Mouse (Mus musculus) heart, postnatal 10 days (tissue): ENCODE results near the gene Hrasls5. TPM values are rescaled to one million over a fixed set of nuclear protein-coding genes. Genes with fewer than 3 reads are reported as not detected.

Experiments
- DNase-seq, 2 experiments: peaks; one replicate each; pipeline ENCODE4 v3.0.0; 2021
- intact Hi-C: fragments of 180-260 bp; cut with DNase I; formaldehyde crosslinking; loops from one replicate; pipeline ENCODE4 v1.15.1; 2025
- total RNA-seq, 2 experiments: library from RNA; stranded (reverse); gene quantifications; 2 replicates each; pipeline ENCODE4 v1.2.3; 2021

The Hrasls5 gene
- total RNA-seq, 2 experiments from 2014 or later: not detected

- intact Hi-C loops: no loop called here
- DNase-seq: peak in 1 of 2 experiments; percentile 55
These were observed 6.2 kb upstream of the Hrasls5 start for GRCm38 (mm10) chr19:7605930-7606783.

DNA sequence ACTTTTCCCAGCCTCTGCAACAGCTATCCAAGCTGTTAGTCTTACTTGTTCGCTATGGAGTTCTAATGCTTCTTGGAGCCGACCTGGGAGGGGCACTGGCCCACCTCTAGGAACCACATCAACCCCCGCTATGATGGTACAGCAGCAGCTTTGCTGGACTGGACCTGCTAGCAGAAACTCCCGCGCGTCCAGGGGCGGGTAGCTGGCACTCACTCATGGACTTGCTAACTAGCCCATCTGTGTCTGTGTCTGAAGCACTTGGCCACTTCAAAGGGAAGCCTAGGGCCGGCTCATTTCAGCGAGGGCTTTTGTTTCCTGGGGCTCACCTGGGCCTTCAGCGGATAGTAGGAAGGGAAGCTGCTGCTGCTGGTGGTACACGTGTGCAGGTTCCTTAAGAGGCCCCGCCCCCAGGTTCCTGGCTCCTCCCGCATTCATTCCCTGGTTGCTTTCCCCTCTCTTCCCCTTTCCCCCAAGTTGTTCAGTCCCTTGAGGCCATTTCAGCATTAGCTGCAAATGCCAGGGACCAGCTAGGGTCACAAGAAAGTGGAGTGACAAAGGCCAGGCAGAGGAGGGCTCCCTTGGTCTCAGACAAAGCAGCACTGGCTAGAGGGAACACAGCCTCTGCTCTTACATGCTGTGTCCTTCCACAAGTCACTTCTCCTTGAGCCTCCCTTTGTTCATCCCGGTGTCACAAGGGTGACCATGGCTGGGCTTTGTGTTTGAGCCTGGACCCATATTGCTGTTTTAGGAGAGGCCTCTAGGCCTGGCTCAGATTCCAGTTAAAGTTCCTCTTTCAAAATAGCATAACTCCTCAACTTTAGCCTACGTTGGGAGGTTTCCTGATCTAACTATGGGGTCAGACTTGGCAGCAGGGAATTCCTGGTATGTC lies 5.3 kb upstream of the Hrasls5 start, which contains the start of gene Lgals12:
Gene Lgals12, minus strand, starts transcription at position 393 of the 889 bp plus-strand sequence.
- peak in 1 of 2 experiments; percentile 36 for DNase-seq
- intact Hi-C loops: no loop called here

DNA sequence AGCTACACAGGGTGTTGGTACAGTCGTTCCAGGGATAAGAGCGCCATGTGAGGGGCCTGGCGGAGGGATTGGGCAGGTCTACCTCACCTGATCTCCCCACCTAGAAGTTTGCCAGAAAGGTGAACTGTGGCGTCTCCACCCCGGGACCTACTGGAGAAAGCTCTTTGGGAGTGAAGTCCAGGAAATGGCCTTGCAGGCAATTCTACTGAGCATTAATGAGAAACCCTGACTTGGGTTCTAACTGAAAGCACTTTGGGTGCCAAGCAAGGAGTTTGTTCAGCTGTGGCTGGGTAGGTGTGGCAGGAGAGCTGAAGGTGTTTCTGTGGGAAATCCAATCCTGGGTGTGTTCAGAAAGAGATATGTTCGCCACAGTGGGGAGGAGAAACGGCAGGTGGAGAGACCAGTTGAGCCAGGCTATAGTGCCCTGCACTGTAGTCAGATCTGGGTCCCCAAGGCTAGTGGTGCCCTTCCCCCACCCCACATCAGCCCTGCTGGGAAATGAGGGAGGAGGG lies 4.6 kb upstream of the Hrasls5 start:
- no peak for DNase-seq

GRCm38 (mm10) chr19:7613151-7613550 lies 810 bp downstream of the Hrasls5 start:
- no peak for DNase-seq
- intact Hi-C loops: no loop called here

More for the DNA sequence above, 4.6 kb upstream of the Hrasls5 start:
- intact Hi-C loops: loop anchor here (2.0 kb wide), 1 partner anchor 157 kb away; no protein-coding TSS in a partner anchor

DNA sequence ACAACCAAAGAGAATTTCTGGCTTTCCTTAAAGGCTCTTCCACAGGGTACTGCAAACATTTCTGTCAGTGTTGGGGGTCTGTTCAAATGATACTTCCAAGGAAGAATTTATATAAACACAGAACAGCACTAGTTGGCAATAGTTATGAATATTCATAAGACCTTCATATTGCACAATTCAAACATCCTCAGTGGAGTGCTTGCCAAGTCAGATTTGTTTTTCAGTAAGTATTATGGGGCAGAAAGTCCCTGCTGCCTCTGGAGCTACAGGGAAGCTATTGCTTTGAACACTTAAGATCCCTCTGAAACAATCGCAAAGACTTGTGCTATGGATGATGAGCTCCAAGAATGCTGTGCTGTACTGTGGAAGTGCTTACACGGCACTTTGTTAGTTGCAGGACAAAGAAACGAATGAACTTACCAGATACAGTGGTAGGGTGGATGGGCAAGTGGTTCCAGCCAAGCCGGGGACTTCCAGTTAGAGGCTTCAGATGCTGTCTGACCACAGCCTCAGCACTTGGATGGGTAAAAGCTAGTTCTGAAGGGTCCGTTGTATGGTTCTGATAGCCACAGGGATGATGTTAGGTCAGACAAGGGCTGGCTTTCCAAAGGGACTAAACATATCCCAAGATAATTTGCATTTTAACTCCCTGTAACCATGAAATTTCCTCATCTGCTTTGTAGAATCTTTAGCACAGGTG lies 4.0 kb downstream of the Hrasls5 start:
- DNase-seq: no peak
- intact Hi-C loops: loop anchor here (2.0 kb wide), 1 partner anchor 174 kb away; no protein-coding TSS in a partner anchor

- DNase-seq: no peak
- intact Hi-C loops: loop anchor here (1.0 to 2.0 kb wide), 2 partner anchors 88 to 174 kb away; no protein-coding TSS in a partner anchor
These were observed 4.7 kb downstream of the Hrasls5 start for GRCm38 (mm10) chr19:7617085-7617484.

DNA sequence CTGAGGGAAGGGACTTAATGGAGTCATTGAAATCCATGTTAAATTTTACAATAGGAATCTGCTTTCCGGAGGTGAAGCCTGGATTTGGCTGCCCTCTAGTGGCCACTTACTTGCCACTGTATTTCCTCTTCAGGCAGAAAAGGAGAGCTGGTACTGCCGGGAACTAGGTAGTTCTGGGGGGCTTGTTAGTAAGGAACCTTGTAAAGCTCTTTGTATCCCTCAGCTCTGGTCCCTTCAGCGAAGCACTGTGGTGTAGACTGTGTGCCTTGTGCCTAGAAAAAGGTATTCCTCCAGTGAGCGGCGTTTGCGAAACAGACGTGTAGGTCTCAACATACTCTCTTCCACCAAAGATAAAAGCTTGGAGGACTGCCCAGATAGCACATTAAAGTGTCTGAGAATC lies 5.4 kb downstream of the Hrasls5 start:
- peak; percentile 67 to 78 for DNase-seq
- intact Hi-C loops: loop anchor here (1.0 to 2.0 kb wide), 2 partner anchors 88 to 175 kb away; no protein-coding TSS in a partner anchor

DNA sequence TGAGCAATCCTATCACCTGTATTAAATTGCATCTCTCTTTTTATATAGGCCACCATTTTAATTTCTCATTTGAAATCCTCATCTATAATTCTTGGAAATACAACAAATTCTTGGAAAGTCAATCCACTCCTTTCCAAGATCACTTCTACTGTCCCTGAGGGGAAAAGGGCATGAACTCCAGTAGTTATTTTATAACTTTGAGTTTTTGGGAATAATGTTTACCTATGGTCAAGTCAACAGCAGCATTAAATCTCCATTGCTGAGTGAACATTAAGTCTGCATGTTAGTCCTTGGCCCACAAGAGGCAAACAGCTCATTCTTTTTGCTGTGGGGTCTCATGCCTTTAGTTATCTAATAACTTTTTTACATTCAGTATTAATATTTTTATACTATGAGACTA lies 20.7 kb downstream of the Hrasls5 start:
- intact Hi-C loops: no loop called here
- DNase-seq: no peak

- no peak for DNase-seq
- intact Hi-C loops: no loop called here
These were observed 21.4 kb downstream of the Hrasls5 start for GRCm38 (mm10) chr19:7633786-7634185.

DNA sequence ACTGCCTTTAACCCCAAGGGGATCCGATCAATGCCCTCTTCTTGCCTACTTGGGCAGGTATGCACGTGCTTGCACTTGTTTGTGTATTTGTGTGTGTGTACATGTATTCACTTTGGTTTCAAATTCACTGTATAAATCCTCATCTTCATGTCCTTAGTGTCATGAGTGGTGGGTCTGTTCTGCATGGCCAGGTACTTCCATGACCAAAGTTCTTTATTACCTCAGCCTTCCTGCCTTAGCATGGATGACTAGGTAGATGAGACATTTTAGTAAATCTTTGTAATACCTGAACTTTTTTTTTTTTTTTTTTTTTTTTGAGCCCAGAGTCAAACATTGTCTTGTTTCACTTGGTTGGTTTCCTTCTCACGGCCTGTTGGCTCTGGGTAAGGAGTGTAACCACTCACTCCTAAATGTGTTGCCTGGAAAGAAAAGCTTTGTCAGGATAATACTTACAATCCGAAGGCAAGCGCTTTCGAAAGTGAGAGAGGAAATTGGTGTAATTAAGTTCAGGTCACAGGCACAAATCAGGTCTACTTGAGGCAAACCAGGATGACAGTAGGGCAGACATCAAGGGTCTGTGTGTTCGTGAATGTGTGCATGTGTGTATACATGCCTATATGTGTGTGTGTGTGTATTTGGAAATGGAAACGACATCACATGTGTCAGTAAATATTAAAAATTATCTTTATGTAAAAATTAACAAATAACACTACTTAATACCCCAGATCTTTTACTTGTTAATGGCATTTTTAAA lies 36.7 kb downstream of the Hrasls5 start:
- intact Hi-C loops: no loop called here
- DNase-seq: no peak

GRCm38 (mm10) chr19:7672033-7672432 lies 59.7 kb downstream of the Hrasls5 start:
- DNase-seq: no peak
- intact Hi-C loops: no loop called here

- no peak for DNase-seq
- intact Hi-C loops: no loop called here
These were observed 75.6 kb downstream of the Hrasls5 start for GRCm38 (mm10) chr19:7687988-7688387.

Other genes with a start within 250 kb of the Hrasls5 start
- 10 to 100 TPM; 27.2 to 28.5 TPM for gene Spindoc, start 229.5 kb upstream of the Hrasls5 start, total RNA-seq
- 10 to 100 TPM; 25.1 to 32.8 TPM for gene 2700081O15Rik, start 194.9 kb upstream of the Hrasls5 start, total RNA-seq
- gene Rtn3, start 129.3 kb upstream of the Hrasls5 start, total RNA-seq: 100 to 1,000 TPM in 1 of 2 experiments, 10 to 100 TPM in 1; 99.1 to 107 TPM
- gene Atl3, start 118.5 kb upstream of the Hrasls5 start, total RNA-seq: 10 to 100 TPM; 33.4 to 34.8 TPM
- 10 to 100 TPM; 74.7 to 78.4 TPM for gene Pla2g16, start 55.1 kb upstream of the Hrasls5 start, total RNA-seq
- gene Lgals12, start 5.3 kb upstream of the Hrasls5 start, total RNA-seq: 1 to 10 TPM in 1 of 2 experiments, under 1 TPM in 1; 0.79 to 1.9 TPM
- gene Slc22a19, start 98.8 kb downstream of the Hrasls5 start, total RNA-seq: not detected
- gene Slc22a26, start 190.1 kb downstream of the Hrasls5 start, total RNA-seq: not detected